Mouse (Mus musculus) thymus, postnatal 0 days (tissue): Measurements from ENCODE around the gene Lkaaear1. TPM values are rescaled to one million over a fixed set of nuclear protein-coding genes. Genes with fewer than 3 reads are reported as not detected.

Experiments used
- DNase-seq: peaks from one replicate; pipeline ENCODE4 v3.0.0-alpha.2; 2015; ENCODE audit warnings: low spot score
- polyA plus RNA-seq: library from polyadenylated mRNA; unstranded; fragments of >200 nt; fragmentation: Nextera tagmentation; extraction: Ambion mirVana; gene quantifications from 2 replicates; pipeline ENCODE4 v1.2.1, GENCODE M21; 2015

Lkaaear1 gene
- not detected in 2 replicates for polyA plus RNA-seq

DNA sequence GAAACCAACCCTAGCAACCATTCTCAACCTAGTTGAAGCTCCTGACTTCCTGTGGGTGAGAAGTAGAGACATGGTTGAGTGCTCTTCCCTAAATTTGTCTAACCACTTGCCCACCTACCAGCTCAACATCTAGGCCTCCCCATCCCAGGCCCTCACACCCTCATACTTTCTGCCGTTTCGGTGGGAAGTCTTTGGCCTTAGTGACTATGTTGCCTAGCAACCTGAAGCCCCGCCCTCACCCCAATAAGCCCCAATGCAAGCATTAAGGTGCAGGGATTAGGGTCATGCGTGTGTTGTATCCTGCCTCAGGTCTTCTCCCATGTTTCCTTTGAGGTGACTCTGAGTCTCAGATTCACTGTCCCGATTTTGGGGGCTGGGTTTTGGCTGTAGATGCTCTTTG lies at the start of gene Lkaaear1:
Lkaaear1 (minus strand) TSS at position 202 of the 400 bp plus-strand sequence.
- DNase-seq, result no peak

DNA sequence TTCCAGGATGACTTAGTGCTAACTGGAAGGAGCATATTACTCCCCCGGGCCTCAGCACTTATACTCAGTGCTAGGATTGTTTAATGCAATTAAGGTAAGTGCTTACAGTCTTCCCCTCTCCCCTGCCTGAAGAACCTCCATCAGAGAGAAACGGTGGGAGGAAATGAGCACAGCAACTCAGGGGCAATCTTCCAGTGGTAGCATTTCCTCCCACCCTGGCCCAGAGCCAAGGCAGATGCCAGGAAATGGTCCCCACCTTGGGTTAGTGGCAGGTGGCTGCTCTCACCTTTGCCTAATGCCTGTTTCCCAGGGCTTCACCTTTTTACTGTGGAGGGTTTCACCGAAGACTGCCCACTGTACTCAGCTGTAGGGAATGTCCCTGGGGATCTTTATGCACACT lies 31.8 kb upstream of the Lkaaear1 start:
- no peak for DNase-seq

DNA sequence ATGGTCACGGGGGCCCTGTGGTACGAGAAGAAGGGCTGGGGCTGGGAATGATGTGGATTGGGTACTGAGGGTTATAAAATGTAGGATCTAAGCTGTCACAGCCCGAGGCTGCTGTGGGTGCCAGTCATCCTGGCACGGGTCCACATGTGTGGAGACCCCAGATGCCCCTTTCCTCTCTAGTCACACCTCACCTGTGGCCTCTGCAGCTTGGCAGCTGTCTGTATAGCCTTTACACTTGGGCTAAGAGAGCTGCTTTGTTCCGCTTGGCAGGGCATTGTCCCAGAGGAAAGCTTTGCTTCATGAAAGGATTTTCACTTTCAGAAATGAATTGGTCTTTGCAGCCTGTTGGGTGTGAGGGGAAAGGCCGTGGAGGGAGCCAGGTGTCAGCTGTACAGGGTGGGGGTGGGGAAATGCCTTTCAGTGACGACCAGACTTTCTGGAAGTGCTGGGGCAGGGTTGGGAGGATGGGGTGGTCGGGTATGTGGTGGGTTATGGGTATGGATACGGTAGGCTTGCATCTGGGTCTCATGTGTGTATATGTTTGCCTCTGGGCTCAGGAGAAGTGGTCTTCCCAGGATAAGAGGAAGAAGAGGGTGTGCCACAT lies 29.5 kb upstream of the Lkaaear1 start:
- no peak for DNase-seq

DNA sequence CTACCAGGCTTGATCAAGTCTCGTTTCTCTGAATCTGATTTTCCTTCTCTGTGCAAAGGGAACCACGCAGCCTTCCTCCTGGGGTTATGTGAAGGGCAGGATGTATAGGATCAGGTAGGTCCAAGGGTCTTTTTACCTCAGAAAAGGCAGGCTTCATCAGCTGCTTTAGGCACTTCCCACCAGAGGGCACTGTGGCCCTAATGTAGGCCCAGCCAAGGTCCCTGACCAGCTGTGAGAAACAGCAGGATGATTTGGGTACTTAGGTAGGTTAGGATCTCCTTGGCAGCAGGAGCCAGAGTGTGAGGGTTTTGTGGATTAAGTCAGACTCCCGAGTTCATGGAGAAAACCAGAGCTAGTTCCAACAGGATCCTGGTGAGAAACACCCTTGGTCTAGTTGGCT lies 24.0 kb upstream of the Lkaaear1 start:
- DNase-seq, result peak; percentile 36

DNA sequence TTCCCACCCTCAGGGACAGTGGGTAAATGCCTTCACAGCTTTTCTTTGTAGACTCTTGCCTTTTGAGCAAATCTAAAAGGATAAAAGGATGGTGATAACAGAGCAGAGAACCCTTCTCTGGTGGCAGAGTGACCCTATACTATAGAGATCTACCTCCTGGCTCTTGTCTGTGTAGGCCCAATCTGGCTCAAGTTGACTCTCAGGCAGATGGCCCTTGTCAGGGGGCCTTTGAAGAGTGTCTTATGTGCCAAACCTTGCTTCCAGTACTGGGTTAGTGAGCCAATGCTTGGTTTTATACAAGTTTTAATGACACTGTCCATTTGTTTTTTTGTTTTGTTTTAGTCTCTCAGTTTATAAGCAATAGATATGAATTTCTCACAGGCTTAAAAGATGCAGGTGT lies 23.0 kb upstream of the Lkaaear1 start:
- no peak for DNase-seq

DNA sequence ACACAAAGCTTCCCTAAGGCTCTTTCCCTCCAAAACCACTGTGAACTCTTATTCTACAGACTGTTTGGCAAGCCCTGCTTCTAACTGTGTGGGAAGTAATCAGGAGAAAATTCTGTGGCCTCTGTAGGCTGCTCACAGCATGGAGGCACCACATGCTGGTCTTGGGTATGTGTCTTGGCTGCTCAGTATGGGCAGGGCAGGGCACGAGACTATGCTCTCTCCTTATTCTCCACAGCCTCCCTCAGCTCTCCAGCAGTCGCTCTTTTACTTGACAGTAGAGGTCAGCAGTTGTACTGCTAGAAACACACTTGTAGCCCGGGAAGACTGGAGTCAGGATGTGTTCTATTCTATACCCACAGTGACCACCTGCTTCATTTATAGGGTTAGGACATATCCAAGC lies 21.8 kb upstream of the Lkaaear1 start:
- no peak for DNase-seq

DNA sequence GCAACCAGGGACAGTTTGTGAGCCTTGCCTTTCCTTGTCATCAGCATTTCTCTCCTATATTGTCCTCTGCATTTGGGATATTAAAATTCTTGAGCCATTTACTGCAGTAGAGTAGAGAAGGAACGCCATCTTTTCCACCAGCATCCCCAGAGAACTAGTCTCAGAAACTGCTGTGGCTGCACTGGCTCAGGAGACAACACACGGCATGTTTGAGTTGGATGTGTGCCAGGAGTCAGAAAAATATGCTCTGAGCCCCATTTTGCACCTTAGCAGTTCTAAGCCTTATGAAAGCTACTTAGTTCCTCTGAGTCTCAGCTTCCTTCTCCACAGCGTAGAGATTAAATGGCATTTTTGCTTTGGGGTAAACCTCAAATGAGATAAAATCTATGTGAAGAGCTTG lies 18.7 kb upstream of the Lkaaear1 start:
- DNase-seq, result no peak

DNA sequence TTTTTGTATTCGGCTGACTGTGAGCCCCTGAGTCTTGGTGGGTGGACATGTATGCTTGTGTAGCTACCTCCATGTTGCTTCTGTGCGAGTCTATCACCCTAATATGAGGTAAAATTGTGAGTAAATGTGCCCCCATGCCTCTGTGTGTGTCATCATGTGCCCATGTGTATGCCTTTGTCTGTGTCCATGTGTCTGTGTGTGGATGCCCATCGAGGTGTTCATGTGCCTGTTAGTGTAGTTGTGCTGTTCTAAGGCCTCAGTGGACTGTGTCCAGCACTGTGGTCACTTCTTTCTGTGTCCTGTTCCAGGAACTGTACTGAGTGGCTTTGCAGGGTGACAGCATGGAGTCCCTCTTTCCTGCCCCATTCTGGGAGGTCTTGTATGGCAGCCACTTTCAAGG lies 17.1 kb upstream of the Lkaaear1 start:
- DNase-seq, result no peak

DNA sequence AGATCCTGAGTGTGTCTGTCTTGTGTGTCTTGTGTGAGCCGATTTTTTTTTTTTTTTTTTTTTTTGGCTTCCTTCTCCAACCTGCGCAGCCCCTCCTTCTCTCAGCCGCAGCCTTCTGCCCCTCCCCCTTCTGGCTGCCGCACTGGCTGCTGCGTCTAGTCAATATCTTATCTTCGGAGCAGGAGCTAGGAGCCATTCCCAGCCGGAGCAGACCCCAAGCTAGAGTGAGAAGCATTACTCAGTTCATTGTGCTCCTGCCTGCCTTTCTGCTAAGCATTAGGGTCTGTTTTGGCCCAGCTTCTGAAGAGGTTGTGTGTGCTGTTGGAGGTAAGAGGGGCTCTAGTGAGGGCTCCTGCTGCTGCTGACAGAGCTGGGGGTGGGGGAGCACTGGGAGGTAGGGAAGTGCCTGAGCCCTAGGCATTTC lies 16.7 kb upstream of the Lkaaear1 start, which contains the start of gene Oprl1:
Oprl1 (plus strand) TSS at position 114 of the 424 bp plus-strand sequence.
- DNase-seq, result peak; percentile 17

DNA sequence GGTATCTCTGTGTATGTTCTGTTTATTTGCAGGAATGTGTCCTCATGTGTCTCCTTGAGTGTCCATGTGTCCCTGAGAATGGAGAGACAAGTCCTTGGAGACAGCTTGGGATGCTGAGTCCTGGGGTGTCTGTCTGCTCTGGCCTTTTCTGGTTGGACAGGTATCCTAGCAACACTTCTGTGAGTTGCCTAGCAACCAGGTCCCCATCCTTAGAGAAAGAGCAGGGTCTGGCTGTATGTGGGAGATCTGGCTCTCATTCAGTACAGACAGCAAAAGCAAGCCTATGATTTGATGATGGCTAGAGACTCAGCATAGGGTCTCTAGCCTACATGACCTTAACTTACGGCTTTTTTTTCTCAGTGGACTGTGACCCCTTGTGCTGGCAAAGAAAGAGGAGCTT lies 15.5 kb upstream of the Lkaaear1 start:
- DNase-seq, result no peak

DNA sequence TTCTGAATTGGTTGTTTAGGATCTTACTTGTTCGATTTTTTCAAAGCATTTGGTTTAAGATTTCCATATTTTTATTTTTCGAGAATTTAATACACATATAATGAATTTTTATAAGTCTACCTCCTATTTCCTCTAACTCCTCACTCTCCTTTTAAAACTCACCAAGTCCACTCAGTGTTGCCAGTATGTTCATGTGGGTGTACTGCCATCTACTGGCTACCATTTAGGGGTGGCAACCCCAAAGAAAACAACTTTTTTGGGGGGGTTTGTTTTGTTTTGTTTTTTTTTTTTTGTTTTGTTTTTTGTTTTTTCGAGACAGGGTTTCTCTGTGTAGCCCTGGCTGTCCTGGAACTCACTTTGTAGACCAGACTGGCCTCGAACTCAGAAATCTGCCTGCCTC lies 8.4 kb upstream of the Lkaaear1 start:
- peak; percentile 26 for DNase-seq

DNA sequence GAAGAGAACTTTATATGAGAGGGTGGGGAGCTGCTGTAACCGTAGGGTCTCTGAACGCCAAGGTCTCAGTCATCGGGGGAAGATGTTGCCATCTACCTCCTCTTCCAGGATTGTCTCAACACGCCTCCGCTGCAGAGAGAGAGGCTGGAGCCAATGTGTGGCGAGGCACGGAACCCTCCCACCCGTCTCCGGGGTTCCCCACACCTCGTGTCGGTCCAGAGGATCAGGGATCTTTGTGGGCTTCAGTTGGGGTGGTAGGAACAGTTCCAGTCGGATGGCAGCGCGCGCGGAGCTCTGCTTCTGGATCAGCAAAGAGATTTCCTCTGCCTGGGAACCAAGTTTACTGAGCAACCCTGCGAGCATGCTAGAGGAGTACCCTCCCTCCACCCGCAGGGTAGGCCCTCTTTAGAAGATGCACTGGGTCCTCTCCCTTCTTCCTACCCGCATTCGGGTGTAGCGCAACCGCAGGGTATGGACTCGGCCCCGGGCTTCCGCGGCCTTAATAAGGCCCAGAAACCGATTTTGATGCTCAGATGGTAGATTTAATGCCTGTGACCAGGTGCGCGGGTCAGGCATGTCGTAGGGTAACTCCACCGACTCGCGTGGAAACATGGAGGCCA lies 1.3 kb downstream of the Lkaaear1 start:
- DNase-seq, result no peak

DNA sequence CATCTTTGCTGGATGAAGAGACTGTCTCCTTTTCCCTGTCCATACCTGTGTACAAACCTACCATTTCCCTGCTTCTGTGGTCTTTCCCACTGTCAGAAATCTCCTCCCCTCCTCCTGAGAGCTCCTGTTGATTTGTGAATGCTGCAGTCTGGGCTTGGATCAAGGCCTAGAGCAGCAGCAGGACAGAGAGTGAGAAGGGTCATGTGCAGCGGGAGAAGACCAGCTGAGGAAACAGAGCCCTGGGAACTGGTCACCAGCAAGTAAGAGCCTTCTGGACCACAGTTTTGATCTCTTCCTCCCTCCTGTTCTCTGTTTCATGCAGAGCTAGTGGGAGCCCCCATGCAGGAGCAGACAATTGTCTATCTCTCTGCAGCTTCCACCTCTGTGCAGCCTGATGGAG lies 2.5 kb downstream of the Lkaaear1 start:
- DNase-seq, result no peak

DNA sequence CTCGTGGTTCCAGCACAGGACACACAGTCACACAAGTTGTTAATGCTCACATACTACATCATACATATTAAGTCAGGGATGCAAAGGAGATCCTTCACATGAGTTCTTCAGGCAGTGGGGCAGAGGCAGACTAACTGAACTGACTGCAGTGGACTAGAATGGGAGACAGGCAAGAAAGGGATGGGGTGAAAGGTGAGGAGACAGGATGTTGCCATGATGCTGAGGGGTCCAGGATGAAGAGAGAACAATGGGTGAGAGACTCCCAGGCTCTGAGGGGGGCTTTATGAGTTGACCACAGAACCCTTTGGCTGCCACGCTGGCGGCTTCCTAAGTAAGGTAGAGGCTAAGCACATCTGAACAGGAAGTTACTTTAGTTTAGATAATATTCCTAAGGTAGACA lies 3.7 kb downstream of the Lkaaear1 start:
- DNase-seq, result no peak

DNA sequence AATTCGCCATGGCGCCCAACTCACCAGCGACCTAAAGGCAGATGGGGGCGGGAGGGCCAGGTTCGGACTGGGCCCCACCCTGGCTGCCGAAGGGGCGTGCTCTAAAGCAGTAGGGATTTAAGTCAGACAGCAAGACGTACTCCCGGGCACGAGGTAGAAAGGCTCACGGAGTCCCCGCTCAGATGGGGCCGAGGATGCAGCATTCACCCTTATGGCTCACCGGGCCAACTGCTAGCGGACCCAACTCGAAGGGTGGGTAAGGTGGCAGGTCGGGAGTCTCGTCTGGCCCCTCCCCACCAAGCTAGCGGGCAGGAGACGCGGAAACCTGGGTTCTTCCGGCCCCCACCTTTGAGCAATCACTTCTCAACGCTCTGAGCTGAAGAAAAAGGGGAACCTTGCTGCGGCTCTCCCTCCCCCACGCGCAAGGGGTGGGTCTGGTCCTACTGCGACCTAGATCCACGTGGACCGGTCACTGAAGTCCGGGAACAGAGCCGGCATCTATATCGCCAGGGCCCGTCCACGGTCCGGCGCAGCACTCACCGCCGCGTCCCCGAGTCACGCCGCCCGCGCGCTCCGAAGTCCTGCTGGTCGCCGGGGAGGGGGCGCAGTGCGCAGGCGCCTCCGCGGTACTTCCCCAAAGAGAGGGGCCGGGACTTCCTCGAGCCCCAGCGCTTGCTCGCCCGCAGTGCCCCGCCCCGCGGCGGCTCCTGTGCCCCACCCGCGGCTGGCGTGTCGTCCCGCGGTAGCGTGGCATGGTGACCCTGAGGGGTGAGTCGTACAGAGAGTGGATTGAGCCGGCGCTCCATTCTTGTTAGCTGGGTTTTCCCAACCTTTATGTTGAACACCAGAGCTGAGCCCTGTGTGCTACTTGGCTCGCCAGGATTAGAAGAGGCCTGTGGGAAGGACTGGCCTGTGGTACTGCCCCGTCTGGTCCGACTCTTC lies 4.6 kb downstream of the Lkaaear1 start, which contains the start of gene Rgs19:
Rgs19 (minus strand) TSS at position 639 of the 942 bp plus-strand sequence.
- peak; percentile 85 for DNase-seq

DNA sequence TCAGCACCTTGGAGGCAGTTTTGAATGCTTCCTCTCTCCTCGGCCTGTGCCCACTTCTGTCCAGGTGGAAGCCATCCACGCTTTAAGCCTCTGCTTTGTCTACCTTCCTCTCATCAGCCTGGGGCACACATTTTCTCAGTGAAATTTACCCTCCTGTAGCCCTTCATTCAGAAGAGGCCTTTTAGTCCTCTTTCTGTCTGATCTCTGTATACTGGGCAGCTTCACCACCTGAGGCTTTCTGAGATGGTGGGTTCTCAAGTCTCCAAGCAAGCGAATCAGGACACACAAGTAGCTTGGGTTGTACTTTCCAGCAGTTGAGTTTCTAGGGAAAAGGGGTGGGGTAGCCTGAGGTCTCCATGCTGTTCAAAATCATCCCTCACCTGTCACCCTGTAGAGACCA lies 5.9 kb downstream of the Lkaaear1 start:
- DNase-seq, result no peak

DNA sequence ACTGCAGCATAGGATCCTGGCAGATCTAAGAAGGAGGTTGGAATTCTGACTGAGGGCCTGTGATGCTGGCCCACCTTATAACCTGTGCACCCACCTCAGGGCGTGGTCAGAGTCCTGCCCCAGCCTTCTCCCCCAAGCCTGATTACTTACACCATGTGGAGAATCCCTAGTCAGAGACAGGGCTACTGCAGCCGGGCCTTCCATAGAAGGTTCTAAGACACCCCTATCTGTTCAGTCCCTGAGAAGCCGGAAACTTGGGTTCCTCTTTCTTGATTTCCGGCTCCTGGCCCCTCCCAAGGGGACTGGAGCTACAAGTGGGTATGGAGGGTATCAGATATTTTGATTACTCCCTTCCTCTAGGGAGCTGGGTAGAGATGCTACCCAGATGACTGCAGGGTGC lies 6.7 kb downstream of the Lkaaear1 start:
- peak; percentile 43 for DNase-seq

DNA sequence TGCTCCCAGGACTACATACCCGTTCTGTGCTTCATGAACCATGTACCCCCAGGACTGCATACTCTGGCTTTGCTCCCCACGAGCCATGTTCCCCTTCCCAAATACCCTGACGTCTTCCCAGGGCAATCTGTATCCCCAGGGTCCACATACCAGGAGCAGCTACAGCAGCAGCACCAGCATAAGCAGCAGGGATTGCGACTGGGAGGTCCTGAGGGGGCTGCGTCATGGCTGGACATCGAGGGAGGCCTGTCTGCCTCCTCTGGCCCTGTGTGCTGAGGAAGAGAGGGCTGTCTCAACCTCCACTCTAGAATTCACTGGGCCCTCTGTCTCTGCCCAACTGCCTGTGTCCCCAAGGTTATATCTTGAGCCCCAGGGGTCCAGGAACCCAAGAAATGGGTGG lies 7.2 kb downstream of the Lkaaear1 start:
- DNase-seq, result no peak

DNA sequence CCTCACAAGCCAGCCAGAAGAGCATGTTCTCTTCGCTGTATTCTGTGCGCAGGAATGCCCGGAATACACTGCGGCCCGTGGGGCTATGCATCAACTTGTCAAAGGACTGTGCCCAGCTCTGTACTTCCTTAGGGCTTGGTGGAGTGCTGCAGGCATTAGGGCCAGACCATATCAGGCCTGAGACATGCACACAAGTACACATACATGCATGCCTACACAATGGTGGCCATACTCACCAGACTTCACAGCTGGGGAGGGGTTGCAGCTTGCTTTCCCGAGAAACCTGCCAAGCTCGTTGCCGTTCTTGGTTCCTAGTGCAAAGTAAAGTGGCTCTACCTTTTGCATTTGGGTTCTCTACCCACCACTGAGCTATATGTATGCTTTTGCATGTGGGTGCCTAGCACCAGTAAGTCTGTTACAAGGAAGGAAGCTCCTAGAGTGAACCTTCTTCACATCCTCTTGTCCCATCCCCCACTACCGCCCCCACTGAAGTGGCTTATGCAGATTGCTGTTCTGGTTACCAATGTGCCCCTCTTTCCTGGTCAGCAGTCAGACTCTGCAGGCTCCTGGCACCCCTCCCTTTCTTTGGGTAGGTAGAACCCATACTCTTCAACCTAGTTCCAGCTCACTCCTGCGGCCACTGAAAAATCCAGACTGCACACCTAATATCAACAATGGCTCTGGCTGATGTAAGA lies 8.6 kb downstream of the Lkaaear1 start:
- no peak for DNase-seq

DNA sequence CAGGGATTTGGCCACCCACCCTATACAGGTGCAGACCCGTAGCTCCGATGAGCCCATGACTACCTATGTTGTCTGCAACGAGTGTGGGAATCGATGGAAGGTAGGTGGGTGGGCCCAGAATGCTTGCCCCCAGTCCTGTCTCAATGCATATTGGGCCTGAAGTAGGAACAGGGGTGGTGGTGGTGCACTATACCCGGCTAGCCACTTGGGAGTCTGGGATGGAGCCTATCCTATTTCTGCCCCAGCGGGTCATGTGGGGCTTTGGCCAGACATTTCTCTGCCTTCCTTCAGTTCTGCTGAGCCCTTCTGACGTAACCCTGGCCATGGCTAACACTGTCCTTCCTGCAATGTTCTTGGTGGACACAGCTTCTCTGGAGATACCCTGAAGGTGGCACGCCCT lies 10.7 kb downstream of the Lkaaear1 start:
- DNase-seq, result no peak

DNA sequence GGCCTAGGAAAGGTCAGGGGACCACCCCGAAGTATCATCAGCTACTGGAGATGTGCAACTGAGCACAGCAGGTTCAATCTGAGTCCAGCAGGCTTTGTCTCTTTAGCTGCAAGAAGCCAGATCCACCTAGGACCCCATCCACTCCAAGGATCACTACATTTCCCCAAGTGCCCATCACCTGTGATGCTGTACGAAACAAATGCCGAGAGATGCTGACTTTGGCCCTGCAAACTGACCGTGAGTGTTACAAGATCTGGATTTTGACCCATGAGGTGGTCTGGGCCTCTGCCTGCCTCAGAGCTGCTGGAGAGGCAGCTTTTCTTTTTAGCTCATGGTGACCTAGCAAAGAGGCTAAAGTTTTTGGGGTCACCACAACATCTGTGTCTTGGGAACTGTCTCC lies 12.6 kb downstream of the Lkaaear1 start:
- DNase-seq, result no peak
